Mouse (Mus musculus): ENCODE results near the gene B3gnt3.
"Not testable (repeated sequence)": the region's sequence is repeated elsewhere in the genome, so short reads cannot be mapped to it uniquely, and the experiment has no call there.

Gene B3gnt3

GRCm38 (mm10) chr8:71711574-71711973 is 10.0 kb upstream of the B3gnt3 start:
- DNase-seq (ENCODE audit: low read depth) = no peak

GRCm38 (mm10) chr8:71709800-71710446 is 8.3 kb upstream of the B3gnt3 start:
- peak; percentile 81 for DNase-seq (ENCODE audit: low read depth)

DNA sequence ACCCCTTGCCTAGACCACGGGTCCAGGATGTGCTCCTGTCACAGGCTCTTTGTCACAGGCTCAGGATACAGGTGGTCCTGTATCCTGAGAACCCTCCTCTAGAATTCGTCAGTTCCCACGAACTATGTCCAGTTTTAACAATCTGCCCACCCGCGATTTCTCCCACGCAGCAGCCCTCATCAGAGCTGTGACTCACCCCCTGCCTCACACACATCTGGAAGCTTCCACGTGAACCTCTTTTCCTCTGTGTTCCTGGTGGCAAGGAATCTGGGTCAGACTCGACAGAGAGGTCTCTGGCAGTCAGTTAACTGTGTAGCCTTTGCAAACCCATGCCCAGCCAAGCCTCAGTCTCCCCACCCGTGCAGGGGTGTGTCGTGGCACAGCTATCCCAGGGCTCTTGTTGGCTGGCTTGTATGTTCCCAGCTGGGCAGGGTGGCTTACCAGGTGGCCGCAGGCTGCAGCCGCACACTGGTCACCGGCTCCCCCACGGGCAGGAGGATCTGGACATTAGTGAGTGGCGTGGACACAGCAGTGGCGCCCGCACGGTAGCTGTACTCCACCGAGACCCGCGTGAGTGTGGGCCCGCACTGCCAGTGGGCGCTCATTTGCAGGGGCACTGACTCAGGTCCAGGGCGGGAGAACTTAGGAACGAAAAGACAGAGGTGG is 7.7 kb upstream of the B3gnt3 start:
- DNase-seq (ENCODE audit: low read depth) = no peak

GRCm38 (mm10) chr8:71707874-71708273 is 6.3 kb upstream of the B3gnt3 start:
- peak; percentile 64 for DNase-seq (ENCODE audit: low read depth)

- not testable (repeated sequence) for DNase-seq (ENCODE audit: low read depth)
Observed at GRCm38 (mm10) chr8:71703400-71703799, 1.8 kb upstream of the B3gnt3 start.

GRCm38 (mm10) chr8:71702923-71703322 is 1.3 kb upstream of the B3gnt3 start:
- DNase-seq (ENCODE audit: low read depth) = peak; percentile 68

- no peak for DNase-seq (ENCODE audit: low read depth)
Observed at GRCm38 (mm10) chr8:71702087-71702432, 471 bp upstream of the B3gnt3 start.

GRCm38 (mm10) chr8:71700493-71701269 is 908 bp downstream of the B3gnt3 start:
- DNase-seq (ENCODE audit: low read depth) = no peak

DNA sequence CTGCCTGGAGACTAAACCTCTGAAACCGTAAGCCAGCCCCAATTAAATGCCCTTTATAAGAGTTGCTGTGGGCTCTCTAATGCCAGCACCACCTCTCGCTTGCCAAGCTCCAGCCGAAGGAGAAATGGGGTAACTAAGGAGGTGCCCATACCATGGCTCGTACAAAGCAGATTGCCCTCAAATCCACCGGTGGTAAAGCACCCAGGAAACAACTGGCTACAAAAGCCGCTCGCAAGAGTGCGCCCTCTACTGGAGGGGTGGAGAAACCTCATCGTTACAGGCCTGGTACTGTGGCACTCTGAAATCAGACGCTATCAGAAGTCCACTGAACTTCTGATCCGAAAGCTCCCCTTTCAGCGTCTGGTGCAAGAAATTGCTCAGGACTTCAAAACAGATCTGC is 6.1 kb downstream of the B3gnt3 start:
- DNase-seq (ENCODE audit: low read depth) = not testable (repeated sequence)

DNA sequence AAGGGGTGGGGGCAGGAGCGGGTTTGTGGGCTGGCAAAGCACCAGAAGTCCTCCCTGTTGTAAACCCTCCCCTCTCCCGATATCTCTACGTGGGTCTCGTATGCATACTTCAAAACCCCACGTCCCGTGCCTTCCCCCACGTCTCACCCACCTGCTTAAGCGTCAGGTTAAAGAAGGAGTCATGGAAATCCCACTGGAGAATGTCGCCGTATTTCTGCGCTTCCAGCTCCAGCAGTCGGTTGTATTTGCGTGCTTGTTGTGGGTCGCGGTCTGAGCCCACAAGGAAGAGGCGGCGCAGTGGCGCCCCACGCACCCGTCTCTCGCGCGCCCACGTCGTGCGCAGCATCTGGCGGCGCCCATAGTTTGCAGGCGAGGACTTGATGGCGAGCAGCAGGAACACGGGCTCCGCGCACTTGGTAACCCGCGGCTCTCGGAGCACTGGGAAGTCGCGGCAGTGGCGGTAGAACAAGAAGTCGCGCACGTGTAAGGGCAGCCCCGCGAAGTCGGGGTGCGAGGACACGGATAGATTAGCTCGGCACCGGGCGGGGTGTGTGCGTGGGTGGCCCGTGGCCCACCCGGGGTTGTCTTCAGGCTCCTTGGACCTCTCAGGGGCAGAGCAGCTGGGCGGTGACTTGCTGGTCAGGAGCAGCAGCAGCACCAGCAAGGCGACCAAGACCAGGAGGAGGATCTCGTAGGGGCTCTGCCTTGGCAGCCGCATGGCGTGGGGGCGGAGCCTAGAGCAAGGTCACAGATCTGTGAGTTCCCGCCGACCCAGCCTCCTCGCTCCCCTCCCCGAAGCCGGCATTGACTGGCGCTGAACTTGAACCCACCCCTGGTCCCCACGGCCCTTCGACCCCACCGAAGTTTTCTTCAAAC is 8.2 kb downstream of the B3gnt3 start:
- DNase-seq (ENCODE audit: low read depth) = no peak

DNA sequence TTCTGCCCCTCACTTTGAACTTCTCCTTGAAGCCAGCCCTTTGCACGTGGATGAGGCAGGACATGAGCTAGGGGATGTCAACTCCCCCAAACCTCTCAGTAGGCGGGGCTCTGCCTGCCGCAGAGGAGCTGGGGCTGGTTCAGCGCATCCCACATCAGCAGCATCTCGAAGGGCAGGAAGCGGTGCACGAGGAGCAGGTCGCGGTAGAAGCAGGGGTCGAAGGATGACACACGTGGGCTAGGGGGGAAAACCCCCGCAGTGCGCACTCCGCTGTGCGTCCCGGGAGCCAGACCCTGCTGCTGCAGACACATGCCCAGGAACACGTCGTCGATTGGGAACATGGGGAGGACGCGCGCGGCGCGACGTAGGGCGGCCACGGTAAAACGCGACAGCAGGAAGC is 9.1 kb downstream of the B3gnt3 start:
- no peak for DNase-seq (ENCODE audit: low read depth)

DNA sequence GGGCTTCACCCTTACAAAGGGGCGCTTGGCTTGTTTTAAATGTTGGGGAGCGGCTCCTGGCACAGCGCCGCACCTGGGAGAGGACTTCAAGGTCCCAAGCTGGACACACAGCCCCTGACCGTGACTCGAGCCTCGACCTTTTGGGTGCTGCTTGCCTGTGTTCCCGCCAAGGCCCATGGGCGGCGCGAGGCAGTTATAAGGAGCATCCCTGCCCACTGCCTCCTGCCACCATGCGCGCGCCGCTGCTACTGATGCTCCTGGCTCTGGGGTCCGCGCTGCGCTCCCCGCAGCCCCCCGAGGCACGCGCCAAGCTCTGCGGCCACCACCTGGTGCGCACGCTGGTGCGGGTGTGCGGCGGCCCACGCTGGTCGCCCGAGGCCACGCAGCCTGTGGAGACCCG is 12.6 kb downstream of the B3gnt3 start, which contains the start of gene Insl3:
TSS of gene Insl3 (plus strand) at position 187 of the 400 bp plus-strand sequence.
- no peak for DNase-seq (ENCODE audit: low read depth)

- DNase-seq (ENCODE audit: low read depth) = no peak
Observed at GRCm38 (mm10) chr8:71687616-71688015, 14.0 kb downstream of the B3gnt3 start.

GRCm38 (mm10) chr8:71686143-71686734 is 15.3 kb downstream of the B3gnt3 start:
- DNase-seq (ENCODE audit: low read depth) = no peak

- DNase-seq (ENCODE audit: low read depth) = no peak
Observed at GRCm38 (mm10) chr8:71685573-71685972, 16.0 kb downstream of the B3gnt3 start.

DNA sequence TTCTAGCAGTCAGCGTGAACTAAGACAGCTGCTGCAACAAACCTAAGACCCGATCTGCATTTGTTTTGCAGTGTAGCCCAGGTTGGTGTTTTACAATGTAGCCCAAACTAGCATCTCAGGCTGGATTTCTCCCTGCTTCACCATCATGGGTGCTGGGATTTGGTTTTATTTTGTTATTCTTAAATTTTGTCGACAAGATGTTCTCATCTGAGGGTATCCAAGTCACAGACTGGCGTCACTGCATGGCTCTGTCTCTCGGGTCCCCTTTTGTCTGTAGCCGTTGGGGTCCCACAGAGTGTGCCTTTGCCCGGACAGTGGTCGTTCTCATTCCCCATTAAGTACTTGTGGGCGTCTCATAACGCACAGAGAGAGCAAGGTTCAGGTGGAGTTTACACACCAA is 16.9 kb downstream of the B3gnt3 start:
- no peak for DNase-seq (ENCODE audit: low read depth)

GRCm38 (mm10) chr8:71682832-71683231 is 18.8 kb downstream of the B3gnt3 start:
- DNase-seq (ENCODE audit: low read depth) = no peak

- DNase-seq (ENCODE audit: low read depth) = no peak
Observed at GRCm38 (mm10) chr8:71681369-71681915, 20.1 kb downstream of the B3gnt3 start.

DNA sequence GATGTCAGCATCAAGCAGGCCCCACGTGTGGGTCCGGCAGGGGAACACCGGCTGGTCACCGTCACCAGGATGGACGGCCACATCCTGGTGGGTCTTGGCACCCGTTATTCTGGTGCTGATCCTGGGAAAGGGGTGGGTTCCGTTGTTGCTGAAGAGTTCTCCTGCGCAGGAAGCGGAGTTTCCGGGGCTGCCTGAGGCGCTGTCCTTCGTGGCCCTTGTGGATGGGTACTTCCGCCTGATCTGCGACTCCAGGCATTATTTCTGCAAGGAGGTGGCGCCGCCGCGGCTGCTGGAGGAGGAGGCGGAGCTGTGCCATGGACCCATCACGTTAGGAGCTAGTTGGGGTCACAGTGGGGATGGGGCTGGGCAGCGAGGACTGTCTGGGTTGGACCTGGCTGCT is 21.1 kb downstream of the B3gnt3 start:
- no peak for DNase-seq (ENCODE audit: low read depth)

DNA sequence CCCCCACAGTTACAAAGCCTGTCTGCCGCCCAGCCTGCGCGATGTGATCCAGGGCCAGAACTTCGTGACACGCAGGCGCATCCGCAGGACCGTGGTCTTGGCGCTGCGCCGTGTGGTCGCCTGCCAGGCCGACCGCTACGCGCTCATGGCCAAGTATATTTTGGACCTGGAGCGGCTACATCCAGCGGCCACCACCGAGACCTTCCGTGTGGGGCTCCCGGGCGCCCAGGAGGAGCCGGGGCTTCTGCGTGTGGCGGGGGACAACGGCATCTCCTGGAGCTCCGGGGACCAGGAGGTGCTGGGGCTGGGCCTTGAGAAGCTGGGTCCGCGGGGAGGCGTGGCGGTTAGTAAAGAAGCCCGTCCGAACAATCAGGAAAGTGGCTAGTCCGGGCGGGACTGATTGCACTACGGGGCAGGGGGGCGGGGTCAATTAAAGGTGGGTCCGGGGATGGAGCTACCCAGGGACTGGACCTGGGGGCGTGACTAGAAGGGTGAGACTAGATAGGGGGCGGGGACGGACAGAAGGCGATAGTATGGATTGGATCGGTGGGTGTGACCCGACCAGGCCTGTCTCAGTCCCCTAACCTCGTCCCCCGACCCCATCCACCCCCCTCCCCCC is 21.9 kb downstream of the B3gnt3 start:
- no peak for DNase-seq (ENCODE audit: low read depth)

DNA sequence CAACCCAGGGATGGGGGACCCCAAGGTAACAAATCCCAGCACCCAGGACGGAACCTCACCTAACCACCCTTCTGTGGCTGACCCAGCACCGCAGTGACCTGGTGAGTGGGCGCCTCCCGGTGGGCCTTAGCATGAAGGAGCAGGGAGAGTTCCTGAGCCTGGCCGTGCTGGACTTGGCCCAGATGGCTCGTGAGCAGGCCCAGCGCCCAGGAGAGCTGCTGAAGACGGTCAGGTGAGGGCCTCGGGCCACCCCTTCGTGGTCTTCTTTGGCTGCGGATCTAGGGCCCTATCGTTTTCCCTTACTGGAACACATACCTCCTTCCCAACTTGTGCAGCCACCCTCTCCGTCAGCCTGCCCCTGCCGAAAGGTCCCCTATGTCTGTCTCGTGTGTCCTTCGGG is 22.5 kb downstream of the B3gnt3 start:
- DNase-seq (ENCODE audit: low read depth) = no peak

All from c-Kit-positive CD71-positive TER-119-negative erythroid progenitor cells, embryonic 14.5 days (primary cell).